Mouse (Mus musculus): ENCODE measurements at regions not wholly inside any gene's neighbourhood (a gene's known extent, or its start where the extent isn't known, plus 50 kb on each side); places are given as distances from the start of the nearest gene placed in this dataset.

GRCm38 (mm10) chr4:131314231-131314630 lies 370.0 kb downstream of the Matn1 start:
- Histone ChIP-seq H3K4me1 (ENCODE audit: control insufficient read depth, insufficient read depth, low read length) (peaks cover 3% of the 10 kb centered on the region; the same call in 1 of the 2 replicates), H3K27me3 (ENCODE audit: control insufficient read depth, insufficient read depth, low read length) (no peaks in the 10 kb centered on the region), H3K27ac (ENCODE audit: insufficient read depth, low read length) (no peak overlapping the region), H3K4me3 (replicated peaks; ENCODE audit: insufficient read depth, low read depth, low read length) (no peak overlapping the region)
- TF ChIP-seq POLR2A (IDR thresholded peaks at IDR 0.05; ENCODE audit: borderline replicate concordance, insufficient read depth, low read length) (no peak), CTCF (IDR thresholded peaks at IDR 0.05; ENCODE audit: borderline replicate concordance, insufficient read depth, low read depth, low read length) (no peak)
- peak; percentile 17 to 34 for DNase-seq
- 63% methylated on average over 3 of the region's 3 CpGs for WGBS

GRCm38 (mm10) chr4:131316041-131316440 lies 371.9 kb downstream of the Matn1 start:
- no peaks in the 10 kb centered on the region for H3K27me3 ChIP-seq (ENCODE audit: control insufficient read depth, insufficient read depth, low read length)
- no peak for TF ChIP-seq CTCF (IDR thresholded peaks at IDR 0.05; ENCODE audit: borderline replicate concordance, insufficient read depth, low read depth, low read length)
- TF ChIP-seq POLR2A (IDR thresholded peaks at IDR 0.05; ENCODE audit: borderline replicate concordance, insufficient read depth, low read length): no peak
- WGBS: 32% methylated on average over 3 of the region's 3 CpGs
- DNase-seq: no peak
- H3K4me1 ChIP-seq (ENCODE audit: control insufficient read depth, insufficient read depth, low read length): peaks cover 3% of the 10 kb centered on the region; the same call in 1 of the 2 replicates
- H3K27ac ChIP-seq (ENCODE audit: insufficient read depth, low read length): no peak overlapping the region
- no peak overlapping the region for H3K4me3 ChIP-seq (replicated peaks; ENCODE audit: insufficient read depth, low read depth, low read length)

DNA sequence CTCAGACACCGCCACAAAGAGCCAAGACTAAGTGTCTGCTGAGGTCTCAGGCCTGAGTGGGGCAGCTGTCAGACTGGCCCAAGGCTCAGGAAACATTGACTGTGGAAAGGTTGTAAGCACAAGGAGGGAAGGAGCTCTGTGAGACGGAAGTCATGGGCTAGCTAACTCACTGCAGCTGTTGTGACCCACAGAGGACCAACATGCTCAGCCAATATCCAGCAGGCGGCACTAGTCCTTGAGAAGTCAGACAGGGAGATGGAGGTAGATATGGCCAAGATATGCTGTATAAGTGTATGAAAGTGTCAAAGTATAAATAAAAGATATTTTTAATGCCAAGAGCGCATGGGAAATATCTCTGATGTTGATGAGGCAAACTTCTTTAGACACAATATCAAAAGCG lies 378.1 kb downstream of the Matn1 start:
- no peak for TF ChIP-seq CTCF (IDR thresholded peaks at IDR 0.05; ENCODE audit: borderline replicate concordance, insufficient read depth, low read depth, low read length)
- TF ChIP-seq POLR2A (IDR thresholded peaks at IDR 0.05; ENCODE audit: borderline replicate concordance, insufficient read depth, low read length): no peak
- WGBS: 82% methylated on average over 5 of the region's 5 CpGs

DNA sequence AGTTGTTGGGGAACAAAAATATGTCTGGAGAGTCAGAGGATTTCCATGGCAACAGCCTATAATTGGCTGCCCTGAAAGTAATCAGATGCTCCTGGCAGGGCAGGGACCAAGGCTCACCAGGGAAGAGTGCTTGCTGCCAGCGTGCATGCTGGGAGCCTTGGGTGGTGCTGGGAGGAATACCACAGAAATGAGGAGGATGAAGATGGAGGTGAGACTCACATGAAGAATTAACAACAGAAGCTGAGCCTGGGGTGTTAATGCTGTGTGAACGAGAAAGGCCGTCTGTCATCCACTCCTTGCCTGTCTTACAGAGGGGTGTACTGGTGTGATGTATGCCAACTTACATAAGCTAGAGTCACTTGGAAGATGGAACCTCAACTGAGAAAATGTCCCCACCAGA lies 380.3 kb downstream of the Matn1 start:
- DNase-seq: peak in 1 of 2 experiments; percentile 7
- H3K4me3 ChIP-seq (replicated peaks; ENCODE audit: insufficient read depth, low read depth, low read length): no peak overlapping the region
- H3K27me3 ChIP-seq (ENCODE audit: control insufficient read depth, insufficient read depth, low read length): no peaks in the 10 kb centered on the region
- peaks cover 3% of the 10 kb centered on the region; the same call in 1 of the 2 replicates for H3K4me1 ChIP-seq (ENCODE audit: control insufficient read depth, insufficient read depth, low read length)
- no peak overlapping the region for H3K27ac ChIP-seq (ENCODE audit: insufficient read depth, low read length)
- WGBS: 47% methylated on average over 3 of the region's 3 CpGs
- no peak for TF ChIP-seq CTCF (IDR thresholded peaks at IDR 0.05; ENCODE audit: borderline replicate concordance, insufficient read depth, low read depth, low read length)
- TF ChIP-seq POLR2A (IDR thresholded peaks at IDR 0.05; ENCODE audit: borderline replicate concordance, insufficient read depth, low read length): no peak

More for the DNA sequence above, 378.1 kb downstream of the Matn1 start:
- no peaks in the 10 kb centered on the region for H3K27me3 ChIP-seq (ENCODE audit: control insufficient read depth, insufficient read depth, low read length)
- H3K4me1 ChIP-seq (ENCODE audit: control insufficient read depth, insufficient read depth, low read length): peaks cover 3% of the 10 kb centered on the region; the same call in 1 of the 2 replicates
- DNase-seq: no peak
- H3K4me3 ChIP-seq (replicated peaks; ENCODE audit: insufficient read depth, low read depth, low read length): no peak overlapping the region
- H3K27ac ChIP-seq (ENCODE audit: insufficient read depth, low read length): no peak overlapping the region

GRCm38 (mm10) chr4:131325200-131325599 lies 381.0 kb downstream of the Matn1 start:
- Histone ChIP-seq H3K27me3 (ENCODE audit: control insufficient read depth, insufficient read depth, low read length) (no peaks in the 10 kb centered on the region), H3K4me3 (replicated peaks; ENCODE audit: insufficient read depth, low read depth, low read length) (no peak overlapping the region), H3K27ac (ENCODE audit: insufficient read depth, low read length) (no peak overlapping the region), H3K4me1 (ENCODE audit: control insufficient read depth, insufficient read depth, low read length) (peaks cover 3% of the 10 kb centered on the region; the same call in 1 of the 2 replicates)
- 89% methylated on average over 11 of the region's 11 CpGs for WGBS
- no peak for TF ChIP-seq CTCF (IDR thresholded peaks at IDR 0.05; ENCODE audit: borderline replicate concordance, insufficient read depth, low read depth, low read length)
- no peak for TF ChIP-seq POLR2A (IDR thresholded peaks at IDR 0.05; ENCODE audit: borderline replicate concordance, insufficient read depth, low read length)
- no peak for DNase-seq

GRCm38 (mm10) chr4:131325609-131326008 lies 381.4 kb downstream of the Matn1 start:
- WGBS: 93% methylated on average over 3 of the region's 3 CpGs
- Histone ChIP-seq H3K27ac (ENCODE audit: insufficient read depth, low read length) (no peak overlapping the region), H3K27me3 (ENCODE audit: control insufficient read depth, insufficient read depth, low read length) (no peaks in the 10 kb centered on the region), H3K4me1 (ENCODE audit: control insufficient read depth, insufficient read depth, low read length) (peaks cover 3% of the 10 kb centered on the region; the same call in 1 of the 2 replicates), H3K4me3 (replicated peaks; ENCODE audit: insufficient read depth, low read depth, low read length) (no peak overlapping the region)
- no peak for TF ChIP-seq CTCF (IDR thresholded peaks at IDR 0.05; ENCODE audit: borderline replicate concordance, insufficient read depth, low read depth, low read length)
- no peak for TF ChIP-seq POLR2A (IDR thresholded peaks at IDR 0.05; ENCODE audit: borderline replicate concordance, insufficient read depth, low read length)
- DNase-seq: no peak

GRCm38 (mm10) chr4:131329398-131329797 lies 385.2 kb downstream of the Matn1 start:
- no peaks in the 10 kb centered on the region for H3K27me3 ChIP-seq (ENCODE audit: control insufficient read depth, insufficient read depth, low read length)
- TF ChIP-seq CTCF (IDR thresholded peaks at IDR 0.05; ENCODE audit: borderline replicate concordance, insufficient read depth, low read depth, low read length): no peak
- no peak for TF ChIP-seq POLR2A (IDR thresholded peaks at IDR 0.05; ENCODE audit: borderline replicate concordance, insufficient read depth, low read length)
- no peak overlapping the region for H3K27ac ChIP-seq (ENCODE audit: insufficient read depth, low read length)
- DNase-seq: no peak
- H3K4me1 ChIP-seq (ENCODE audit: control insufficient read depth, insufficient read depth, low read length): peaks cover 2% of the 10 kb centered on the region; the same call in 1 of the 2 replicates
- 53% methylated on average over 5 of the region's 5 CpGs for WGBS
- no peak overlapping the region for H3K4me3 ChIP-seq (replicated peaks; ENCODE audit: insufficient read depth, low read depth, low read length)

DNA sequence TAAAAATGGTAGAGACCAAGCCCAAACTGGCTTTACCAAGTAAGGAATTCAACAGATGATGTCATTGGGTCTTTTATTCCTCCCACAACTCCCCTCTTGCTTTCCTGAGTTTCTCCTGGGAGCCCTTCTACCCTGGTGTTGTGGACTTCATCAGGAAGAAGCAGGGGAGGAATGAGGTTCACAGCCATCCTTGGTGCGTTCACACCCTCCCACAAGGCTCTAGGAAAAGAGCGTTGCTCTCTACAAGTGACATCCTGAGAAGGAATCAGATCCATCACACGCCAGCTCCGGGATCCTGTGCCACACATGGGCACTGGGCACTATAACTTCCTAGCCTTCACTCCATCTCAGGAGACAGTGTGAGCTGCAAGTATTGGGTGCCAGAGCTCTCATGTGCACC lies 387.5 kb downstream of the Matn1 start:
- Histone ChIP-seq H3K4me1 (ENCODE audit: control insufficient read depth, insufficient read depth, low read length) (peaks cover 2% of the 10 kb centered on the region; the same call in 1 of the 2 replicates), H3K27me3 (ENCODE audit: control insufficient read depth, insufficient read depth, low read length) (no peaks in the 10 kb centered on the region), H3K27ac (ENCODE audit: insufficient read depth, low read length) (no peak overlapping the region), H3K4me3 (replicated peaks; ENCODE audit: insufficient read depth, low read depth, low read length) (no peak overlapping the region)
- 94% methylated on average over 4 of the region's 4 CpGs for WGBS
- TF ChIP-seq CTCF (IDR thresholded peaks at IDR 0.05; ENCODE audit: borderline replicate concordance, insufficient read depth, low read depth, low read length): no peak
- TF ChIP-seq POLR2A (IDR thresholded peaks at IDR 0.05; ENCODE audit: borderline replicate concordance, insufficient read depth, low read length): no peak
- no peak for DNase-seq

All from cerebellum, adult 2 months (tissue).